Mouse (Mus musculus): ENCODE data around the gene Chd4. TPM values are rescaled to one million over a fixed set of nuclear protein-coding genes. Genes with fewer than 3 reads are reported as not detected.

The Chd4 gene
- polyA plus RNA-seq, 1 experiment from 2014 or later, result 18.2 TPM

DNA sequence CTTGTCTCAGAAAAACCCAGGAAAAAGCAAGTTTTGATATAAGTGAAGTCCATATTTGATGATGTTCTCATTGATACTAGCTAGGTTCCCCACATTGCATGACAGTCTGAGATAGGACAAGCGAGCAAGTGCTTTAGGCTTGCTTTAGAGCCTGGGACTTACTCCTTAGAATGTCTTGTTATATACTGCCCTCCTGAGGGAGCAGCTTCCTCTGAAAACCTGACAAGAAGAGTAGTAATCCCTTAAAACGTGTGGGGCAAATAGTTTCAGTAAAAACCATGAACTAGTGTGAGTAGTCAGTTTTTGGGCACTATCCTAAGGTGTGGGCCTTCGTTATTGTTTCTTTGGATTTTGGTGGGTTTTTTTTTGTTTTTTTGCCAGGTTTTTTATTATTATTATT, 47.3 kb downstream of the Chd4 start:
- H3K4me3 ChIP-seq (ENCODE audit: low read depth, low read length), result no peak overlapping the region
- H3K4me2 ChIP-seq (ENCODE audit: low read depth, low read length), result no peak overlapping the region
- no peaks in the 10 kb centered on the region for H3K9me3 ChIP-seq (replicated peaks; ENCODE audit: control insufficient read depth, low read length)
- 59% methylated on average over 3 of the region's 3 CpGs for WGBS (ENCODE audit: insufficient replicate concordance)
- ATAC-seq (ENCODE audit: low read depth), result no peak
- H3K27ac ChIP-seq (ENCODE audit: low read length), result no peak overlapping the region
- peaks cover 35% of the 10 kb centered on the region for H3K36me3 ChIP-seq (ENCODE audit: control insufficient read depth, insufficient read depth)
- H3K9ac ChIP-seq (ENCODE audit: low read depth, low read length), result no peak overlapping the region
- H3K4me1 ChIP-seq (ENCODE audit: control insufficient read depth, low read depth, low read length), result peaks cover 27% of the 10 kb centered on the region
- H3K27me3 ChIP-seq (ENCODE audit: control insufficient read depth, insufficient read depth, low read depth, low read length), result no peaks in the 10 kb centered on the region

GRCm38 (mm10) chr6:125143904-125144303, 48.1 kb downstream of the Chd4 start:
- Histone ChIP-seq H3K9me3 (replicated peaks; ENCODE audit: control insufficient read depth, low read length) (no peaks in the 10 kb centered on the region), H3K4me3 (ENCODE audit: low read depth, low read length) (no peak overlapping the region), H3K4me1 (ENCODE audit: control insufficient read depth, low read depth, low read length) (peaks cover 27% of the 10 kb centered on the region), H3K36me3 (ENCODE audit: control insufficient read depth, insufficient read depth) (peaks cover 30% of the 10 kb centered on the region), H3K4me2 (ENCODE audit: low read depth, low read length) (no peak overlapping the region), H3K27ac (ENCODE audit: low read length) (no peak overlapping the region; the same call in 1 of the 2 replicates), H3K9ac (ENCODE audit: low read depth, low read length) (no peak overlapping the region), H3K27me3 (ENCODE audit: control insufficient read depth, insufficient read depth, low read depth, low read length) (no peaks in the 10 kb centered on the region)
- WGBS (ENCODE audit: insufficient replicate concordance), result 82% methylated on average over 9 of the region's 9 CpGs
- no peak for ATAC-seq (ENCODE audit: low read depth)

DNA sequence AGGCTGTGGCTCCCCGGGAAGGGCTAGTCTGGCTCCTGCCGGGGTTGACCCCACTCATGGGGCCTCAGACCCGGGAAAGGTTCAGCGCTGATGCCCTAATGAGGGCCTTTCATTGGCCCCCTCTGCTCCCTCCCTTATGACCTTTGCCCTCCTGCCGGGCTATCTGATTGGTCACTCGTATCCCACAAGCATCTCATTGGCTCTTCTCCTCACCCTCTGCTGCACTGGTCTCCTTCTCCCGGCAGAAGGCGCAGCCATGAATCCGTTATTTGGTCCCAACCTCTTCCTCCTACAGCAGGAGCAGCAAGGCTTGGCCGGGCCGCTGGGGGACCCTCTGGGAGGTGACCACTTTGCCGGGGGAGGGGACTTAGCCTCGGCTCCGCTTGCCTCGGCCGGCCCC, 49.2 kb downstream of the Chd4 start, which contains the start of gene Iffo1:
Iffo1 (plus strand) TSS at position 241 of the 400 bp plus-strand sequence.
- no peaks in the 10 kb centered on the region for H3K9me3 ChIP-seq (replicated peaks; ENCODE audit: control insufficient read depth, low read length)
- H3K9ac ChIP-seq (ENCODE audit: low read depth, low read length), result peak within 1 kb of the TSS; percentile 88
- H3K4me3 ChIP-seq (ENCODE audit: low read depth, low read length), result peak within 1 kb of the TSS; percentile 85
- ATAC-seq (ENCODE audit: low read depth), result peak; percentile 96
- peak within 1 kb of the TSS; percentile 93 for H3K4me2 ChIP-seq (ENCODE audit: low read depth, low read length)
- H3K4me1 ChIP-seq (ENCODE audit: control insufficient read depth, low read depth, low read length), result peaks cover 27% of the 10 kb centered on the region
- no peaks in the 10 kb centered on the region for H3K27me3 ChIP-seq (ENCODE audit: control insufficient read depth, insufficient read depth, low read depth, low read length)
- H3K27ac ChIP-seq (ENCODE audit: low read length), result peak within 1 kb of the TSS; percentile 82
- H3K36me3 ChIP-seq (ENCODE audit: control insufficient read depth, insufficient read depth), result peaks cover 20% of the 10 kb centered on the region
- 0% methylated on average over 16 of the region's 16 CpGs for WGBS (ENCODE audit: insufficient replicate concordance)

- WGBS (ENCODE audit: insufficient replicate concordance), result 1% methylated on average over 35 of the region's 35 CpGs
- Histone ChIP-seq H3K9ac (ENCODE audit: low read depth, low read length) (peak overlapping the region; percentile 88), H3K9me3 (replicated peaks; ENCODE audit: control insufficient read depth, low read length) (no peaks in the 10 kb centered on the region), H3K27me3 (ENCODE audit: control insufficient read depth, insufficient read depth, low read depth, low read length) (no peaks in the 10 kb centered on the region), H3K4me2 (ENCODE audit: low read depth, low read length) (peak overlapping the region; percentile 93), H3K36me3 (ENCODE audit: control insufficient read depth, insufficient read depth) (peaks cover 15% of the 10 kb centered on the region), H3K4me3 (ENCODE audit: low read depth, low read length) (peak overlapping the region; percentile 85), H3K27ac (ENCODE audit: low read length) (peak overlapping the region; percentile 82), H3K4me1 (ENCODE audit: control insufficient read depth, low read depth, low read length) (peaks cover 27% of the 10 kb centered on the region)
- peak; percentile 75 for ATAC-seq (ENCODE audit: low read depth)
Observed at GRCm38 (mm10) chr6:125145479-125145951, 49.7 kb downstream of the Chd4 start.

DNA sequence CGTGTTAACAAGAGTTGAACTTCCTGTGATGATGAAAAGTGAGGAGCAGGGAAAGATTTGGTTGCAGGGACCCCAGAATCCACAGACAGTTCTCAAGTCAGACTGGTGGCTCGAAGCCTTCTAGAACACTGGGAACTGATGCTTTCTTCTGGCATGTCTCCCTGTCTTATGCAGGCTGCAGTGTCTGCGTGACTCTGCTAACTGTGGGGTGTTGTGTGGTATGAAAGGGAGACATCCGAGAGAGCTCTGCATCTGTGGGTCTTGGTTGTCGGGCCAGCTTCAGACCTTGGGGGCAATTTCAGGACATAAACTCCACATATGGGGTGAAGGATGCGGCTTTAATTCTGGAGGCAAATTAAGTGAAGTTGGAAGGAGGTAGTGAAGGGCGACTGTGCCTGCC, 50.4 kb downstream of the Chd4 start:
- Histone ChIP-seq H3K4me3 (ENCODE audit: low read depth, low read length) (peak overlapping the region; percentile 85), H3K4me1 (ENCODE audit: control insufficient read depth, low read depth, low read length) (peaks cover 27% of the 10 kb centered on the region), H3K36me3 (ENCODE audit: control insufficient read depth, insufficient read depth) (peaks cover 9% of the 10 kb centered on the region), H3K27me3 (ENCODE audit: control insufficient read depth, insufficient read depth, low read depth, low read length) (no peaks in the 10 kb centered on the region), H3K9ac (ENCODE audit: low read depth, low read length) (peak overlapping the region; percentile 88), H3K4me2 (ENCODE audit: low read depth, low read length) (peak overlapping the region; percentile 93), H3K27ac (ENCODE audit: low read length) (no peak overlapping the region), H3K9me3 (replicated peaks; ENCODE audit: control insufficient read depth, low read length) (no peaks in the 10 kb centered on the region)
- WGBS (ENCODE audit: insufficient replicate concordance), result 53% methylated on average over 7 of the region's 7 CpGs
- ATAC-seq (ENCODE audit: low read depth), result no peak

GRCm38 (mm10) chr6:125146797-125147196, 51.0 kb downstream of the Chd4 start:
- Histone ChIP-seq H3K36me3 (ENCODE audit: control insufficient read depth, insufficient read depth) (peaks cover 3% of the 10 kb centered on the region), H3K9me3 (replicated peaks; ENCODE audit: control insufficient read depth, low read length) (no peaks in the 10 kb centered on the region), H3K4me3 (ENCODE audit: low read depth, low read length) (peak overlapping the region; percentile 85), H3K9ac (ENCODE audit: low read depth, low read length) (no peak overlapping the region; the same call in 1 of the 2 replicates), H3K4me1 (ENCODE audit: control insufficient read depth, low read depth, low read length) (peaks cover 27% of the 10 kb centered on the region), H3K4me2 (ENCODE audit: low read depth, low read length) (peak overlapping the region; percentile 93; the same call in 1 of the 2 replicates), H3K27me3 (ENCODE audit: control insufficient read depth, insufficient read depth, low read depth, low read length) (no peaks in the 10 kb centered on the region), H3K27ac (ENCODE audit: low read length) (no peak overlapping the region)
- ATAC-seq (ENCODE audit: low read depth), result no peak
- WGBS (ENCODE audit: insufficient replicate concordance), result 43% methylated on average over 4 of the region's 4 CpGs

DNA sequence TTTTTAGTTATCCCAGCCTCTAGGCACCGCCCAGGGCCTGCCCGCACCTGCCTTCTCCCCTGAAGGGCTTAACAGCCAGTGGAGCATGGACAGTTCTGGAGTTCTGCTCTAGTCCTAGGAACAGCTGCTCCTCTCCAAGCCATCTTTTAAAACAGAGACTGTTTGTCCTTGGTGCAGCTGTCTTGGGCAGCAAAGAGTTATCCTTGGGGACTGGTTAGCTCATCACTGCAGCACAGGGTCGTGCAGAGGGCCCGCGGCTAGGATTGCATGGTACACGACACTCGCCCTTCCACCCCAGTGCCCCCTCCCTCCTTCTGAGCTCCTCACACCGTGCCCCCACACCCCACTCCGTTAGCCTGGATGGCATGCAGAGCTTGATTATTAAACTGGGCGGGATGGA, 51.5 kb downstream of the Chd4 start:
- no peaks in the 10 kb centered on the region for H3K9me3 ChIP-seq (replicated peaks; ENCODE audit: control insufficient read depth, low read length)
- 71% methylated on average over 10 of the region's 10 CpGs for WGBS (ENCODE audit: insufficient replicate concordance)
- no peak overlapping the region; the same call in 1 of the 2 replicates for H3K9ac ChIP-seq (ENCODE audit: low read depth, low read length)
- H3K4me3 ChIP-seq (ENCODE audit: low read depth, low read length), result no peak overlapping the region
- H3K4me1 ChIP-seq (ENCODE audit: control insufficient read depth, low read depth, low read length), result peaks cover 31% of the 10 kb centered on the region
- no peak for ATAC-seq (ENCODE audit: low read depth)
- H3K27me3 ChIP-seq (ENCODE audit: control insufficient read depth, insufficient read depth, low read depth, low read length), result no peaks in the 10 kb centered on the region
- no peak overlapping the region for H3K27ac ChIP-seq (ENCODE audit: low read length)
- H3K36me3 ChIP-seq (ENCODE audit: control insufficient read depth, insufficient read depth), result no peaks in the 10 kb centered on the region
- no peak overlapping the region for H3K4me2 ChIP-seq (ENCODE audit: low read depth, low read length)

DNA sequence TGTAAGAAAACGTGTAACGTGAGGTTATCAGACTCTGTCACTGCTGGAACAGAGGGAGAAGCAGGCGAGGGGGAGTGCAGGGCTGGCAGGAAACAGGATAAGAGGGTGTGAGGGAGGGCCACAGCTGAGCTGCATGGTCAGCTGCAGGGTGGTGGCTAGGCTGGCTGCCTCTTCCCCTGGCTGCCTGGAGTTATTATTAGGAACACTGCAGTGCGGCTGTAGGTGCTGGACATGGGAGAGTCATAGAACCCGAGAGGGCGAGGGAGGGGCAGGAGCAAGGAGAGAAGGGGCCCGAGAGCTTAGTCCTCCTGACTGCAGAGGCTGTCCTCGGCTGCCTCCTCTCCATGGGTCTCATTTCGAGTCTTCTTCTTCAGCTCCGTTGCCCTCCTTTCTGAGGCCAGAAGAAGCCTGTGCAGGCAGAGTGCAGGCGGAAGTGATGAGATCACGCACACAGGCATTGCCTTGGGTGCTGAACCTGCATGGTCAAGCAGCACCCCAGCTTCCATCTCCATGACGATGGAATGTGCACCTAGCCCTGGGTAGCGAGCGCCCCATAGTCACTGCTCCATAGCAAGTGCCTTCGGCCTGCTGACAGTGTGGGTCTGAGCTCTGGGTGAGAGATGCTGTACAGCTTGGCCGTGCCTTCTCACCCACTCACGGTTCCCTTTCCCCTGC, 52.6 kb downstream of the Chd4 start:
- no peaks in the 10 kb centered on the region for H3K9me3 ChIP-seq (replicated peaks; ENCODE audit: control insufficient read depth, low read length)
- no peaks in the 10 kb centered on the region for H3K27me3 ChIP-seq (ENCODE audit: control insufficient read depth, insufficient read depth, low read depth, low read length)
- 44% methylated on average over 18 of the region's 18 CpGs for WGBS (ENCODE audit: insufficient replicate concordance)
- H3K36me3 ChIP-seq (ENCODE audit: control insufficient read depth, insufficient read depth), result no peaks in the 10 kb centered on the region
- ATAC-seq (ENCODE audit: low read depth), result no peak
- peaks cover 38% of the 10 kb centered on the region for H3K4me1 ChIP-seq (ENCODE audit: control insufficient read depth, low read depth, low read length)
- H3K4me3 ChIP-seq (ENCODE audit: low read depth, low read length), result no peak overlapping the region
- H3K27ac ChIP-seq (ENCODE audit: low read length), result no peak overlapping the region
- H3K9ac ChIP-seq (ENCODE audit: low read depth, low read length), result no peak overlapping the region
- H3K4me2 ChIP-seq (ENCODE audit: low read depth, low read length), result no peak overlapping the region

DNA sequence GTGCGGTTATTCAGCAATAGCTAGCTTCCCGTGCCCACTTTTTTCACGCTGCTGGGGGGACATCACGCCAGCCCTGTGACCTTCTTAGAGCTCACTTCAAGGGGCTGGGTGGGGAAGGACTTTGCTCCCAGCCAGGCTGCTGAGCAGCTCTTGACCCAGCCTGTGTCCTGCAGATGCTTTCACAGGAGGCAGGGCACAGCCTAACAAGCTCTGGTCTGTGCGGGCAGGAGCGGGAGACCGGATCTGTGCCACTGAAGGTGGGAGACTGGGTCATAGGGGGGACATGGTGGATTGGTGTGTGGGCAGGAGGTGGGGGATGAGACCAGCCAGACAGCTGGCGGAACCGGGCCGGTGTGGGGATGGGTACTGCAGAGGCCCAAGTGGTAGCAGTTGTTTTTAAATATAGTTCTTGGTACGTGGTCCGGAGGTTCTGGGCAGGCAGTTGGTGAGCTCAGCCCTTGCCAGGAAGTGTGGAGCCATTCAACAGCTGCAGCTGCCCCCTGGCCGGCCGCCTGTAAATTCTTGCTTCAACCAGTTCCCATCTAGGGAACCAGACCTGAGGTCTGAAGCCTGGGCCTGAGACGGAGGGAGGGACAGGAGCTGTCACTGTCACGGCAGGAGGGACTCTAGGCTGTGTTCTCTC, 53.3 kb downstream of the Chd4 start:
- no peak overlapping the region for H3K9ac ChIP-seq (ENCODE audit: low read depth, low read length)
- no peaks in the 10 kb centered on the region for H3K36me3 ChIP-seq (ENCODE audit: control insufficient read depth, insufficient read depth)
- 70% methylated on average over 16 of the region's 16 CpGs for WGBS (ENCODE audit: insufficient replicate concordance)
- ATAC-seq (ENCODE audit: low read depth), result no peak
- peaks cover 38% of the 10 kb centered on the region for H3K4me1 ChIP-seq (ENCODE audit: control insufficient read depth, low read depth, low read length)
- no peak overlapping the region for H3K27ac ChIP-seq (ENCODE audit: low read length)
- no peak overlapping the region for H3K4me3 ChIP-seq (ENCODE audit: low read depth, low read length)
- H3K9me3 ChIP-seq (replicated peaks; ENCODE audit: control insufficient read depth, low read length), result no peaks in the 10 kb centered on the region
- H3K27me3 ChIP-seq (ENCODE audit: control insufficient read depth, insufficient read depth, low read depth, low read length), result no peaks in the 10 kb centered on the region
- no peak overlapping the region for H3K4me2 ChIP-seq (ENCODE audit: low read depth, low read length)

Data from liver, embryonic 16.5 days (tissue).